Mouse (Mus musculus): ENCODE measurements at regions not wholly inside any gene's neighbourhood (a gene's known extent, or its start where the extent isn't known, plus 50 kb on each side); places are given as distances from the start of the nearest gene placed in this dataset.
"Not testable (repeated sequence)": the region's sequence is repeated elsewhere in the genome, so short reads cannot be mapped to it uniquely, and the experiment has no call there.

- Histone ChIP-seq H3K4me3 (ENCODE audit: low read depth, low read length) (no peak overlapping the region), H3K9me3 (replicated peaks) (no peaks in the 10 kb centered on the region), H3K36me3 (replicated peaks) (no peaks in the 10 kb centered on the region), H3K4me1 (ENCODE audit: insufficient read depth, low read depth, low read length) (no peaks in the 10 kb centered on the region), H3K27me3 (ENCODE audit: insufficient read depth, low read length) (no peaks in the 10 kb centered on the region)
- no peak for ATAC-seq (ENCODE audit: extremely low read depth, insufficient number of reproducible peaks, low FRiP score, poor library complexity, severe bottlenecking)
- no peak for TF ChIP-seq GATA2 (IDR thresholded peaks at IDR 0.05; ENCODE audit: borderline replicate concordance, low read depth, low read length)
- TF ChIP-seq CTCF (IDR thresholded peaks at IDR 0.05; ENCODE audit: low read depth, low read length), result no peak
- TF ChIP-seq GATA1 (IDR thresholded peaks at IDR 0.05; ENCODE audit: borderline replicate concordance, low read length), result no peak
- TF ChIP-seq TAL1 (conservative IDR thresholded peaks at IDR 0.05; ENCODE audit: low read depth, low read length), result no peak
- no peak for TF ChIP-seq POLR2AphosphoS5 (IDR thresholded peaks at IDR 0.05; ENCODE audit: insufficient replicate concordance, low read depth, low read length)
- no peak for DNase-seq (ENCODE audit: low spot score)
These were observed 622.1 kb upstream of the Epha7 start for GRCm38 (mm10) chr4:28190861-28191260.

GRCm38 (mm10) chr4:28227594-28228208, 585.2 kb upstream of the Epha7 start:
- Histone ChIP-seq H3K27me3 (ENCODE audit: insufficient read depth, low read length) (no peaks in the 10 kb centered on the region), H3K4me3 (ENCODE audit: low read depth, low read length) (no peak overlapping the region), H3K36me3 (replicated peaks) (no peaks in the 10 kb centered on the region), H3K4me1 (ENCODE audit: insufficient read depth, low read depth, low read length) (no peaks in the 10 kb centered on the region), H3K9me3 (replicated peaks) (no peaks in the 10 kb centered on the region)
- ATAC-seq (ENCODE audit: extremely low read depth, insufficient number of reproducible peaks, low FRiP score, poor library complexity, severe bottlenecking) (no peak), DNase-seq (ENCODE audit: low spot score) (no peak)
- TF ChIP-seq GATA2 (IDR thresholded peaks at IDR 0.05; ENCODE audit: borderline replicate concordance, low read depth, low read length) (no peak), GATA1 (IDR thresholded peaks at IDR 0.05; ENCODE audit: borderline replicate concordance, low read length) (no peak), CTCF (IDR thresholded peaks at IDR 0.05; ENCODE audit: low read depth, low read length) (no peak), POLR2AphosphoS5 (IDR thresholded peaks at IDR 0.05; ENCODE audit: insufficient replicate concordance, low read depth, low read length) (no peak), TAL1 (conservative IDR thresholded peaks at IDR 0.05; ENCODE audit: low read depth, low read length) (no peak)

- H3K4me1 ChIP-seq (ENCODE audit: insufficient read depth, low read depth, low read length); H3K27me3 ChIP-seq (ENCODE audit: insufficient read depth, low read length); DNase-seq (ENCODE audit: low spot score); H3K4me3 ChIP-seq (ENCODE audit: low read depth, low read length); H3K9me3 ChIP-seq (replicated peaks); ATAC-seq (ENCODE audit: extremely low read depth, insufficient number of reproducible peaks, low FRiP score, poor library complexity, severe bottlenecking); H3K36me3 ChIP-seq (replicated peaks): not testable (repeated sequence)
These were observed 577.4 kb upstream of the Epha7 start for GRCm38 (mm10) chr4:28235516-28235915.

- no peak for TF ChIP-seq TAL1 (conservative IDR thresholded peaks at IDR 0.05; ENCODE audit: low read depth, low read length)
- TF ChIP-seq CTCF (IDR thresholded peaks at IDR 0.05; ENCODE audit: low read depth, low read length), result no peak
- no peak for TF ChIP-seq POLR2AphosphoS5 (IDR thresholded peaks at IDR 0.05; ENCODE audit: insufficient replicate concordance, low read depth, low read length)
- no peak for TF ChIP-seq GATA2 (IDR thresholded peaks at IDR 0.05; ENCODE audit: borderline replicate concordance, low read depth, low read length)
- TF ChIP-seq GATA1 (IDR thresholded peaks at IDR 0.05; ENCODE audit: borderline replicate concordance, low read length), result no peak
- no peaks in the 10 kb centered on the region for H3K36me3 ChIP-seq (replicated peaks)
- ATAC-seq (ENCODE audit: extremely low read depth, insufficient number of reproducible peaks, low FRiP score, poor library complexity, severe bottlenecking), result no peak
These were observed 570.7 kb upstream of the Epha7 start for GRCm38 (mm10) chr4:28242272-28242671.

More at GRCm38 (mm10) chr4:28242272-28242671, 570.7 kb upstream of the Epha7 start:
- H3K27me3 ChIP-seq (ENCODE audit: insufficient read depth, low read length), result no peaks in the 10 kb centered on the region
- H3K9me3 ChIP-seq (replicated peaks), result no peaks in the 10 kb centered on the region
- H3K4me3 ChIP-seq (ENCODE audit: low read depth, low read length), result no peak overlapping the region
- H3K4me1 ChIP-seq (ENCODE audit: insufficient read depth, low read depth, low read length), result no peaks in the 10 kb centered on the region
- DNase-seq (ENCODE audit: low spot score), result no peak
